Mouse (Mus musculus): ENCODE results near the gene Adgrl4.

The Adgrl4 gene

DNA sequence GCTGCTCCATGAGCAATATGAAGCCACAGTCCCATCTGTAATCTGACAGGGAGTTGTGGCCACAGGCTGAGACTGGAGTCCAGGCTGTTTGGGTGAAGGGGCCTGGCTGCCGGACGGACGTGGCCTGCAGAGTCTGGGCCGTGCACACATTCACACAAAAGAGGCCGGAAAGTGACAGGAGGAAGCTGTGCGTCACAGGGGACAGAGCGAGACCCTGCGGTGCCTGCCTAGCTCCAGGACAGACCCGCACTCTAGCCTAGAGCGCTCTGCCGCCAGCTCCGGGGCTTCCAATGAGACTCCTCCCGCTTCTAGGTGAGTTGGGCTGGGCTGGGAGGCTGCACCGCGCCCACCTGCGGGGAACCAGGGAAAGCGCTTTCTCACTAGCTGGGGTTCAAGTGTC lies at the start of gene Adgrl4:
Adgrl4 (plus strand) TSS at position 195 of the 400 bp plus-strand sequence.
- DNase-seq, result peak; percentile 51

DNA sequence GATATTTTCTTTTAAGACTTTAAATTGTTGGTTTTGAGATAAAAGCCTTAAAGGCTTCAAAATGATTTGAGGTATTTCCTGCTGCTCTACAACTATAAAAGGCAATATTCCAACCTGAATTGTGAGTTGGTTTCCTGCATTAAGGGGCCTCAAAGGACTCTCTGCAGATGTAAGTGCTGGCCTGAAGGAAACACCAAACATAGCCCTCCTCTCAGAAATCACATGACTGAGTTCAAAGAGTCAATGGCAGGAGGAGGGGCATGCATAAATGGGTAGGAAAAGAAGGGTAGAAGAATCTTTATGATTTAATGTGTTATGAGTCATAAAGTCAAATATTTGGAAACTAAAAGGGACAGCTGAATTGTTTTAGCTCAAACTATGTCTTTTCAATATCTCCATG lies 46.8 kb upstream of the Adgrl4 start:
- DNase-seq, result no peak

DNA sequence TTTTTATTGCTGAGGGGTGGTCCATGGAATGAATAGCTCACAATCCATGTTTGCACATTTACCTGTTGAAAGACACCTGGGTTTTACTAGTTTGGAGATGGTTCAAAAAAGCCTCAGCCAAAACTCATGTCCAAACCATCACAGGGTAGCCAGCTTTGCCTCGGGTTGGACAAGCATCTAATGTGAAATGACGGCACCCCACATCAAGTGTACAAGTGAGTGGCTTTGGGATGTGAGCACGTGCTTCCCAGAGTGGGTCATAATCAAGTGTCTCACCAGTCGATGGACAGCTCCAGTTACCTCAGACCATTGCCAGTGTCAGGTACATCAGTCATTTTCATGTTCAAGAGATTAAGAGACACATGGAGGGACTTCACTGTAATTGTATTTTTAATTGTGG lies 44.8 kb upstream of the Adgrl4 start:
- DNase-seq, result no peak

DNA sequence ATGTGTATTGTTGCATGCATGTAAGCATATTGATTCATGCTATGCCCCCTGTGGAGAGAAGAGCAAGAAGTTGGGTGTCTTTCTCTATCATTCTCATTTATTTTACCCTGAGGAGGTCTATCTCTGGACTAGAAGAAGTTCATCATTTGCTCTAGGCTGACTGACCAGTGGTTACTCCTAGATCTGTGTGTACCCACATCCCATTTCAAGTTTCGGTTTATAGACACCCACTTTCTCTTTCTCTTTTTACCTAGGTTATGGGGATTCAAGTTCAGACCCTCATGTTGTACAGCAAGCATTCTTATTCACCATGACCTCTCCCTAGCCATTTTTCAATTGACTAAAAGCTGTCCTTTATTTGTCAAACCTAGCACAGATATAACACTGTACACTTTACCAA lies 44.4 kb upstream of the Adgrl4 start:
- DNase-seq, result no peak

DNA sequence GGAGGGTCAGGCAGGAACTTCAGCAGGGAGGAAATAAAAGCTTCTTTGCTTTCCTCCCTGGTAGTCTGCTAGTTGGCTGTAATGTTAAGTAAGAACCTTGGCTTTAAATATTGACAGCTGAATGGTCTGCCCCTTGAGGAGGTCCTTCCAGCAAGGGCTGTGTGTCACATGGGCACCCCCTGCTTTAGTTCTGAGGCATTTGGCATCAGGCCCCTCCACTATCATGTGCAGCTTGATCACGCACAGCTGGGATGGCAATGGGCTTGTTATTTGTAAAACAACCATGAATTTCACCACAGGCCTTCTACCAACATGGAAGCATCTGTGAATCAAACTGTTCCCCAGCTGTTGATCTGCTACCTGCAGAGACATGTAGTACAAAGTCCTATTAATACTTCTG lies 38.4 kb upstream of the Adgrl4 start:
- DNase-seq, result peak; percentile 61

DNA sequence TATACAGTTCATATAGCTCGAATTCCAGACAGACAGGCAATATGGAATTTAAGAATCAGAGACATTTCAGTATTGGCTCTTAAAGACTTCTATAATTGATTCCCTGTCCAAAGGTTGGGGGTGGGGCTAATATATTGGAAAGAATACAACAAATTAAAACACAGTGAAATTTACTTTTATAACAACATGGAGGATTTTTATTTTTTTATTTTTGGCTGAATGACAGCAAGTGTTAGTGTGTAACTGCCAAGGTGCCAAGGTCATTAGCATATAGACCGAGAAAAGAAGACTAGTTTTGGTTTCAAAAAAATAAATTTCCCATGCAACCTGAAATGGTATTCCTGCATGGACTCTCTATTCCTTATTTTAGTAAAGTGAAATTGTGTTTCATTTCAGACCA lies 26.7 kb upstream of the Adgrl4 start:
- no peak for DNase-seq

DNA sequence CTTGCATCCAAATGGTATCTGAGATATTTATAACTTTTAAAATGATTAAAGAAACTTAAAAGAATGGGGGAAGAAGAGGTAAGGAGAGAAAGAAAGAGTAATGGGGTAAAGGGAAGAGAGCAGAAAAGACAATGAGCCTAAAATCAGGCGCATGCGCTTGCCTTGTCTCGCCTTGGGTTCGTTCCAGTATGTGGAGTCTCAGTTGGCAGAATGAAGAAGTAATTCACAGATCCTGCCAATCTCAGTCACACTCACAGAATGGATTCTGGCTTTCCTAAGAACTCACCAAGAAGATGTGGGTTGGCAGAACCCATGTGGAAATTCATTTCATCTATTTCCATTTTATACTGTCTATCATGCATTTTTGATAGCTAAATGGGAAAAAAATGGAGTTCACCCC lies 26.2 kb upstream of the Adgrl4 start:
- no peak for DNase-seq

DNA sequence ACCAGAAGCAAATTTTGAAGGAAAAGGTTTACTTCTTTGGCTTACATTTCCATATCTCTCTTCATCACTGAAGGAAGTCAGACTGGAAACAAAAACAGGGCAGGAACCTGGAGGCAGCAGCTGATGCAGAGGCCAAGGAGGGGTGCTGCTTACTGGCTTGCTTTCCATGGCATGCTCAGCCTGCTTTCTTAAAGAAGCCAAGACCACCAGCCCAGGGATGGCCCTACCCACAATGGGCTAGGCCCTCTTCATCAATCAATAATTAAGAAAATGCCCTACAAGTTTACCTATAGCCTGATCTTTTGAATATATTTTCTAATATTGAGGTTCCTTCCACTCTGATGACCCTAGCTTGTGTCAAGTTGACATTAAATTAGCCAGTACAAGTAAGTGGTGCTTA lies 20.8 kb upstream of the Adgrl4 start:
- DNase-seq, result no peak

DNA sequence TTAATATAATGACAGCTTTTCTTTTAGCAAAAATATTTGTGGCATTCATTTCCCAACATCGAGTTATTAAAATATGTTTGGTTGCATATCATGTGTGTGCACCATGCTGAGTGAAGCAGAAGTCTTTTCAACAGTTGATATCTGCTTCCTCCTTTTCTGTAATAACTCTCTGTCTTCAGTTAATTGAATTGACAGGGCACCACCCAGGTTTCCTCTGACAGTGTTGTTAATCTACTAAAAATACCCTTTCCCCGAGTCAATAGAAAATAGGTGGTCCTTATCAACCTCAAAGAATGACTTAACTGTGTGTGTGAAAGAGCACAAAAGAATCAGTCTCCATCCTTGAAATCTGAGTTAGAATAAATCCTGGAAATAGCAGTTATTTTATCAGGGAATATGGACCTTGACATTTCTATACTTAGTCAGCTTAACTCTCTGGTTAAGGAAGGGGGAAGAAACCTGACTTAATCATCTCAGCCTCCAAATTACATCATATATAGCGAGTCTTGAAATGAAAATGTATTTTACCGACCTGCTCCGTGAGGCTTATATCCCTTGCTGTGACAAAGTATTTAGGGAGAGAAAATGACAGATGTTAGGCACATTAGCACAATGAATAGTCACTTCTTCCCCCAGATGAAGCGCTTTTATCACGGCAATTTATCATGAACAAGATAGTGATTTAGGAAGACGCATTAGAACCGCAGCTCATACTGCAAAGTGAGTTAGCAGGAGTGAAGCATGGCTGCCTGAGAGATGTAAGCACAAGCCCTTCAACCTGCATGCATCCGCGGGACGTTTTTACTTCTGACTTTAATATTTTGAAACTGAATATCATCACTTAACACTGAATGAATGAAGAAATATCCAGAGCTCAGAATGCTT lies 19.8 kb upstream of the Adgrl4 start:
- no peak for DNase-seq

DNA sequence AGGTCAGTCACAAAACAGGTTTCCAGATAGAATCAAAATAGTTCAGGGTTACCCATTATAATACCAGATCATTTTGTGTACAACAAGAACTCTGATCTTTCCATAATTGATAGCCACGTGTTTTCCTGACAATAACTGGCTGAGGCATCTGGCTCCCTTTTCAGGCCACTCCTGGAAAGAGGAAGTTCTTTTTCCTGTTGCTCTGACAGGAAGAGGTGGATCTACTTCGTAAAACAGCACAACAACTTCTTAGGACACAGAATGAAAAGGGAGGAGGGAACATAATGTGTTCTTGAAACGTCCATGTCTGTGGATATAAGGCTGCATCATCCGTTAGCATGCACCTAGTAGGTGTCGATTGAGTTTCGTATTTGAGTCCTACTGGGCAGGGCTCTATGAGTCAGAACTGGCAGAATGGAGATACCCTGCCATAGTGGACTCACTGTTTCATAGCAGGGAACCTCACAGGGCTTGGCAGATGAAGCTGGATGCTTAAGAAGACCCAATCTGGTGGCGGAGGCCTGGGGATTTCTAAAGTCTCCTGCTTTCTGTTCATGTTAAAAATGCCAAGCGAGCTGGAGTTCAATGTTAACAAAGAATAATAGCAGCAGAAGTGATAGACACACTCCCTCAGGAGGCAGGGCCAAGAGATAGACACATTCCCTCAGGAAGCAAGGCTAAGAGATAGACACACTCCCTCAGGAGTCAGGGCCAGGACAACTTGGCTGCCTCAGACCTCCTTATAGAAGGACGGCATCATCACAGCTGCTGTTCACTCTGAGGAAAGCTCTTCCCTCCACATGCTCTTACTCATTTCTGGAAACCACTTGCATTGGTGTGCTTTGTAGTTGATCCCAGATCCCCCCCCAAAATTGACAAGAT lies 13.1 kb upstream of the Adgrl4 start:
- peak; percentile 33 for DNase-seq

DNA sequence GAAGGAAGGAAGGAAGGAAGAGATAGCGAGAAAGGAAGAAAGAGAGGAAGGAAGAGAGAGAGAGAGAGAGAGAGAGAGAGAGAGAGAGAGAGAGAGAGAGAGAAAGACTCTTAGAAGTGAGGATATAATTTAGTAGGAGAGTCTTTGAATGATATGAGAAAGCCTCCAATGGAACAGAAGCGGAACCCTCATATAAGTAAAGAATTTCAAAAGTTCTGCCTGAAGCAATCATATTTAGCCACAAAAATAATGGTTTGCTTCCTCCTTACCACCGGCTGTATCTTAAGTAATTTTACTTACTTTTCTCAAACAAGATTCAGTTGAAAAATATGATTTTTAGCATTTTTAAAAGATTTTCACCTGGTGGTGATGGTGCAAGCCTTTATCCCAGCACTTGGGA lies 7.6 kb upstream of the Adgrl4 start:
- DNase-seq, result no peak

DNA sequence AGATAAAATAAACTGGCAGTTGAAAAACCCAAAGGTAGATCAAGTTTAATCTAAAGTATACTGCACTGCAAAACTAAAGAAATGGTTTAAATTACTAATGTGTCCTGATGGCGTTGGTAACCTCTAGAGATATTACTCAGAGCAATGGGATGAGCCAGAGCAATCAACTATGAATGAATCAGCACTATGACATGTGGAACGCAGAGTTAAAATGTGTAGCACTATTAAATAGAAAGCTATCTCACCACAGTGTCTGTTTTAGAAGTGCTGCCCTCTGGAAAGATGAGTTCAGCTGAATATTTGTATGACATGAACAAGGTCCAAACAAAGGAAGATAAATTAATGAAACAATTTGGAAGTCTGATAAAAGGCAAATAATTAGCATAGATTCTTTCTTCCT lies 6.2 kb upstream of the Adgrl4 start:
- no peak for DNase-seq

DNA sequence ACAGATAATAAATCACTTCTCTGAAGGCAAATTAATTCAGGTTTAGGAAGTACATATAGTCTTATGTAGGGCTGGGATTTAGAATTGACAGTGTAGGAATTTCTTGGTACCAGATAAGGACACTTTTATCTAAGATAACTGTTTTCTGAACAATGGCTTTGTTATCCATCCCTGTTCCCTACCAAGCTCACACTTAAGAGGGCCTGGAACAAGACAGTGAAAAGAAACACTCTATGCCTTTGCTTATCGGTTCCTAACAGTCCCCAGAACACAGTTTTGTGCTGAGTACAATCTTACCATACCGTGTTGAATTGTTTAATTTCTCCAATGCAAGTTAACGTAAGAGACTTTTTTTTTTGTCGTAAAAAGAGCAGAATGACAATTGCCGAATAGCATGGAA lies 677 bp downstream of the Adgrl4 start:
- DNase-seq, result no peak

DNA sequence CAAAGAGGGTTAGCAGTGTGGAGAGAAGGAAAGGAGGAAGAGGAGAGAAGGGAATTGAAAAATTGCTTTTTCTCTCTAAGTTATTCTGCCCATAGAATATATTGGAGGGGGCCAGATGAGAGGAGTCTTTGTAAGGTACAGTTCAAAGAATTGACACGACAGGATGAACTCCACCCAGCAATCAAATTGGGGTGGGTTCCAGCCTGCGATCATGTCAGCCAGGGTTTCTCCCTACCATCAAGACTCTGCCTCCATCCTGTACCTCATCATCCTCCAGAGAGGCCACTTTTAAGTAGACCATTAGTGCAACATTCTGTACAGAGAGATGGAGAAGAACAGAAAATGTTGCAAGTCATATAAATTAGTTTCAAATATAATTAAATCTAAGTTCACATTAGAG lies 2.3 kb downstream of the Adgrl4 start:
- DNase-seq, result no peak

DNA sequence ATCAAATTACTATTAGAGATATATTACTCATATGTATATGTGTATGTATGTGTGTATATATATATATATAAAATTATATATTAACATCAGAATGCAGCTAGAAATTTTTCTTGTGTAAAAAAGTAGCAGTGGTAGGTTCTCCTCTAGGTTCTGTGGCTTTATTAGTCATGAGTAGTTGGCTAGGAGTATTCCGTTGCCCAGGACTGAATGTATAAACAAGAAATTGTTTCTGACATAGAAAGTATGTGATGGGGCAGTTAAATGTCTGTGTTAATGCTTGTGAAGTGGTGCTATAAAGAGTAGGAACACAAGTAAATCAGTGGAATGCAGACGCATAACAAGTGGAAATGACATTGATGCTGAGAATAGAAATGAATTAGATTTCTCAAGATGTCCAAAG lies 4.3 kb downstream of the Adgrl4 start:
- no peak for DNase-seq

DNA sequence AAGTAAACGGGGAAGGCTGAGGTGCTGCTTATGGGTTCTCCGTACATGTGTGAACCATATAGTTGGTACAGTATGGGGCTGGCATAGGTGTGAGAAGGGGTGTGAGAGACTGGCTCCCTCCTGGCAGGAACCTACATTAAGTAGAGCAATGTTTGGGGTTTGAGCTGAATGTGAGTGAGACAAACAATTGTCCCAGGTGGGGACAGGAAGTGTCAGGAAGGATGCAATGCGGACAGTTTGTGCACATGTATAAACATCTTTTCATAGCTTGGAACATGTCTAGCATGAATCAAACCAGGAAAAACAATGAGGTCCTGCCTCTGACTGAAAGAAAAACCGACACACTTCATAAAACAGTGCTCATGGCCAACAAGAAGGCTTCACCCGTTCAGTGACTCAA lies 5.8 kb downstream of the Adgrl4 start:
- peak; percentile 29 for DNase-seq

DNA sequence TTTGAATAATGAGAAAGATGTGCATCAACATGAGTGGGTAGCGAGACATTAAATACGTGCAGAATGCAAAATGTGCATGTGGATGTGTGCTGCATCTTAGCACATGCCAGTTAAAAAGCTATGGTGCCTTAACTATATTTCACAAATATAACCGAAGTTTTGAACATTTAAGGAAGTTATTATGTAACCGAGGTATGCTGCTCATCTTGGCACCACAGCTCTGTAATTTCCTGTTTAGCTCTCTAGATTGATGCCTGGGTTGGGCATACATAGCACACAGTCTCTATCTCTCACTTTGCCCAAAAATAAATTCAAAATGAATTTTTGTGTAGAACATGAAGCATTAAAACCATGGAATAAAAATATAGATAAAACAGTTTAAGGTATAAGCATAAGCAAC lies 6.6 kb downstream of the Adgrl4 start:
- DNase-seq, result no peak

DNA sequence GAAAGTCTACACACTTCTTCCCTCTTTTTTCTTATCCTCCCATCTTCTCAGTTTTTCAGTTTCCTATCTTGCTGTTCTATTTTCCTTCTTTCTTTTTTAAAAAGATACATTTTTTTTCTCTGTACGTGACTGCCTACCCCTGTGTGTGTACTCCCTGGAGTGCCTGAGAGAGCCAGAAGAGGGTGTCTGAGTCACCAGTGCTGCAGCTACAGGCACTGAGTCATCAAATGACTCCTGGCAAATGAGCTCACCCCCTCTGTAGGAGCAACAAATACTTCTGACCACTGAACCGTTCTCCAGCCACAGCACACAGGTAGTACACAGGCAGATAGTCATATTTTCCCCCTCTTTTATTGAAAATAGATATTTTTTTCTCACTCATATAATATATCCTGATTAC lies 8.2 kb downstream of the Adgrl4 start:
- no peak for DNase-seq

DNA sequence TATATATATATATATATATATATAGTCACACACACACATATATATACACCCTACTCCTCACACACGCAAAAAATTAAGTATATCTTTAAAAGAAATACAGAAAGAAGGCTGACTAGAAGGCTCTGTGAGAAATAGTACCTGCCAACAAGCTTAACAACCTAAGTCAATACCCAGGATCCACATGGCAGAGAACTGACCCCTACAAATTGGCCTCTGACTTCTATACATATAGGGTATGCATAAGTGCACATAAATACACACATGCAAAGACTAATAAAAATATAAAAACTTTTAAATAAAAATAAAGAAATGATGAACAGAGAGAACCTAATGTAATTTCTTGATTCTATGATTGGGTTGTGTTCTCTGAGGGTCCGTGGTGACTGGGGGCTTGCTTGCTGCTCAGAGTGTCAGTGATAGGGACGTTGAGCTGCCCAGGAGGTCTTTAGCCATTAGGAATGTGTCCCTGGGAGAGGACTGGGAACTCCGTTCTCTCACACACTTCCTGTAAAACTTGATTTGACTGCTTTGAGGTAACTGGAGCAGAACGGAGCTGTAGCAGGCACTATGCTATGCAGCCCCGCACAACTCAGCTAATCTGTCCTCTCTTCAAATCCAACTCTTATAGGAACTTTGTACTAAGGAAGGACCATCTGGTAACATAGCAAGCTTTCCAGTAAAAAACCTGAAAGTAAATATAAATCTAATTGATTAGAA lies 17.5 kb downstream of the Adgrl4 start:
- no peak for DNase-seq

DNA sequence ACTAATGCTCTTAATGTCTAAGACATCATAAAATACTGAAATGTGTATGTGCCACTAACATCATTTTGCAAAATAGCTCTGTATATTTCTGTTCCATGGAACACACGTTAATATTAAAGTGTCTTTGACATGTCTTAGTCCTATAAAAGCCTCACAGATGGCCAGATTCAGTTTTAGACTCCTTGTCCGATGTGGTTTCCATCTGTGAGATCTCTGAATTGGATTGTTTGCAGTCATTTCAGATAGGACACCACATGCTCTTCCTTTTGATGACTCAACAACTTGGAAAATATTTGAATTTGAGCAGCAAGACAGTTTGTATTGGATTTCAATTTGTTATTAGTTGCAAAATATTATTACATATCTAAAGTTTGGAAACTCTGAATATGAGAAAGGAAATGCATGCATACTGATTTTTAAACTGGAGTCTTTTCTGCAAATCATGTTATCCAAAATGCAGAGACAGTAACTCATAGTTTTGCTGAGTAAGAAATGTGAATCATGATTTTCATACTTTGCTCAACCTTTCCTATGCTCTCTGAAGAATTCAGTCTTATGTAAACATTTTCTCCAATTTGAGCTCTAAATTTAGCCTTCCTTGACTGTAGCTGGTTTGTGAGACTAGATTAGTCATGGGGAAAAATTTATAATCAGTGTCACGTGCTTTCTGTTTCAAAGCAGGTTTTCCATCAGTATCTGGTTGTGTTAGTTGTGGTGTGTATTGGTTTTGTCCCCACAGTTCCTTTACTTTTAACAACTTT lies 21.9 kb downstream of the Adgrl4 start:
- no peak for DNase-seq

DNA sequence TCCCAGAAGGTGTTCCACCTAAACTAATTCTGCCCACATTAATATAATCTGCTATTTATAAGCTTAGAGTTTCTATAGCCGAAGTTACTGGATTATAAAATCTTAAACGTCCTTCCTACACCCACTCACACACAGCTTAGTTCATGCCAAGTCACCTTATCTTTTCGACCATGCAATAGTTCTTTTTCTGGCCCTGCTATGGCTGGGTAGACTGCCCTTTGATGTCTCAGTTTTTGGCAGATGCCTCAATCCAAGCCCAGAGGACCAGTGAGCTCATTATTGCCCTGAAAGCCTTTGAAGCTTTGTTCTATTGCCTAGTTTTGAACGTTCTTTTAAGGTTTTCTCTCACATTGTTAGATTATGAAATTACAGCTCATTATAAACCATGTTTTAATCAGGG lies 27.5 kb downstream of the Adgrl4 start:
- DNase-seq, result no peak

DNA sequence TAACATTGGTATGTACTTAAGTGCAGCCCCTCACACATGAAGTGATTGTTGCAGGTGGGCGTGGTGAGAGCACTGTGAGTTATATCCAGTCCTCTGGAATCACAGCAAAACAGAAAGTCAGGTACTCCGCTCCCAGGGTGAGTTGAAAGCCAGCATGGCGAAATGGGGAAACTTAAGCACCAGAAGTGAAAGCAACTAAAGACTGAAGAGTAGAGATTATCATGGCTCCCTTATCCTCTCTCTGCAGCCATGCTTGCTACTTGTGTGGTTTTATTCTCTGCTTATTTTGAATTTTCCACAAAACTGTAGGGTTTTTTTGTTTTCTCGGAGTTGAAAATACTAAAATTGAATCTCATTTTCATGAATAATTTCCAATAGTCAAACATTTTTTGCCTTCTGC lies 51.2 kb downstream of the Adgrl4 start:
- DNase-seq, result no peak

DNA sequence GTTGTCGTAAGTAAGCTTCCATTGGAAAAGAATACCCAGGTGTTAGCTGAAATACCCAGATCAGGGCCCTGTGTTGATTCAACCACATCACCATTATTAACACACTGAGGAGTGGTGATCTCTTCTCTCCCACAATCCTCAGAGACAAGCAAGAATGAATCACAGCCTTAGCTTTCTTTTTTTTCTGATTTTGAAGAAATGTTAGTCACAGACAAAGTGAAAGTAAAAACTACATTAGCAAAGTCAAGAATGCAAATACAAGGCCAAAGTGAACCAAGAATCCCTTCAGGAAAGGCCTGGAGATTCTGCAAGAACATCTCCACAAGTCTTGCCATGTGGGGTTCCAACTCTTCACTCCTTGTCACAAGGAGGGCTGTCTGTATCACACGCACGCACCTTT lies 67.9 kb downstream of the Adgrl4 start:
- DNase-seq, result no peak

Data from lung, postnatal 10 days (tissue).